Mouse (Mus musculus): ENCODE data around the gene Ldha.
"Not testable (repeated sequence)": the region's sequence is repeated elsewhere in the genome, so short reads cannot be mapped to it uniquely, and the experiment has no call there.

Ldha gene

DNA sequence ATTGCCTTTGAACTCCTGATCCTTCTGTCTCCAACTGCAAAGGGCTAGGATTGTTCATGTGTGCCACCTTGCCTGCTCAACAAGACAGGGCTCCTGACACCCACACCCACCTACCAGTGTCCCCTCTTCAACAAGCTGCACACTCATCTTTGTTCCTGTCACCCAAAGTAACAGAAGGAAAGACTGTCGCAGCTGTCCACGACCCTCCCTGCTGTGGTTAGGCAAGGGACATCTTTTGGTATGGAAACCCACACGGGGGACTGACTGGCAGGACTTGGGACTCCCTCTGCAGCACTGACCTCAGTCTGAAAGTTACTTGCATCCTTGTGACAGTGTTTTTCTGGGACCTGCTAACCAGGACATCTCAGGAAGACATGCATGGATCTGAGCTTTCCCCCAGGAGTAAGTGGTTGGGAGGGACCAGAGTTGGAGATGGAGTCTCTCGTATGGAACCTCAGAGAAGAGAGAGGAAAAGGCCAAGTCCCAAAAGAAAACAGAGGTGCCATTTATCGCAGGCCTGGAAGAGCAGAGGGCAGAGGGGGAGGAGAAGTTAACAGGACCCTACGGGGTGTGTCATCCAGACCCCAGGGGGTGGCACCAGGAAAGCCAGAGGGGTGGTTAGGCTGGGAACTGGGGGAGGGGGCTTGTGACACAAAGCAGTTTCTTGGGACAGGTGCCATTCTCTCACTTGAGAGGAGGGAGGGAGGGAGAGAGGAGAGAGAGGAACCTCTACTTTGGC lies at the start of gene Ldha:
TSS of gene Ldha (plus strand) at position 689 of the 739 bp plus-strand sequence.
- ATAC-seq (ENCODE audit: insufficient number of reproducible peaks, low FRiP score, low TSS enrichment): no peak

DNA sequence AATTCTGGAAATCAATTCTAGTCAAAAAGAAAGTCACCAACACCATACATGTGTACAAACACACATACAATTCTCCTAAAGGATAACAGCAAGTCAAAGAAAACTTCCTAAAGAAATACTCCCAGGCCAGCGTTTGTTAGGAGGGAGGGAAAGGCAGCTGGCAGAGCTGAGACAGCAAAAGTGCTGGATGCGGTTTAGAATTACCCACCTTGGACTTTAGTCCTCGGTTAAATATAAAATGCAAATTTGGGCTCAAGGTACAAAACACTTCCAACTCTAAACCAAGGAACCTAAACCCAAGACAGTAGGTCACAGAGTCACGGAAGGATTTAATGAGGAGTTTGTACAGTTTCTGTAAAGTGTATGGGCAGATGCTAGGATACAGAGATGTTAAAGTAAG lies 47.4 kb upstream of the Ldha start:
- no peak for ATAC-seq (ENCODE audit: insufficient number of reproducible peaks, low FRiP score, low TSS enrichment)

GRCm38 (mm10) chr7:46795287-46796205 lies 45.7 kb upstream of the Ldha start, which contains the start of the genes Hps5 and Gtf2h1:
Gene Hps5, minus strand, starts transcription at chr7:46796064.
Gene Gtf2h1, plus strand, starts transcription at chr7:46796103.
- ATAC-seq (ENCODE audit: insufficient number of reproducible peaks, low FRiP score, low TSS enrichment): peak; percentile 93

DNA sequence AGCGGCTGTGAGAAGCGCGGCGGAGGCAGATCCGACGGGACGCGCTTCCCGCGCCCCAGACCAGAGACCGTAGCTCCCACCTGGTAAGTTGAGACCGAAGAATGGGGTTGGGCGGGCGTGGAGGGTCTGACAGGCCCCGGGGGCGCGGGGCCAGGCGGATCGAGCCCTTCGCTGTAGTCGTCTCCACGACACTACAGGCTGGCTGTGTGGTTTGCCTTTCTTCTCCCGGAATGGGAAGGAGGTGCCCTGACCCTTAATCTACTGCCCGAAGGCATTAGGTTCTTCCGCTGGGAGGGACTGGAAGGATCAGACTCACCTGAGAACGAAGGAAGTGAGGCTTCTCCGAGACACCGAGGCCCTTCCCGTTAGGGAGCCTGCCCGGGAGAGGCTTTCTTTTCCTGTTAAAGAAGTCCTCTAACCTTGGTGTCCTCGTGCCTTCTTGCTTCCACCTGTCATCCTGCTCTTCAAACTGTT lies 45.0 kb upstream of the Ldha start:
- peak; percentile 67; the same call in 1 of the 2 replicates for ATAC-seq (ENCODE audit: insufficient number of reproducible peaks, low FRiP score, low TSS enrichment)

GRCm38 (mm10) chr7:46796779-46797178 lies 44.5 kb upstream of the Ldha start:
- no peak for ATAC-seq (ENCODE audit: insufficient number of reproducible peaks, low FRiP score, low TSS enrichment)

DNA sequence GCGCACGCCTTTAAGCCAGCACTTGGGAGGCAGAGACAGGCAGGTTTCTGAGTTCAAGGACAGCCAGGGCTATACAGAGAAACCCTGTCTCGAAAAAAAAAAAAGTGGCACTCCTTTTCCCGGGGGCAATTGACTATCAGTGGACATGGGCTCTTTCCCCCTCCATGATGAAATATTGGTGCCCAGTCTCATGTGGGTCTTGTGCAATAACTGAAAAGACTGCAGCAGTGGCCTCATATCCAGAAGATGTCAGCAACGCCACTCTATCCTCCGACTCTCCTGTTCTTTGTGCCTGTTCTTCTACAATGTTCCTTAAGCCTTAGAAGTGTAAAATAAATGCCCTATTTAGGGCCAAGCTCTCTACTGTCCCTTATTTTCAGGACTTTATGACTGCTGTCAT lies 30.9 kb upstream of the Ldha start:
- no peak for ATAC-seq (ENCODE audit: insufficient number of reproducible peaks, low FRiP score, low TSS enrichment)

DNA sequence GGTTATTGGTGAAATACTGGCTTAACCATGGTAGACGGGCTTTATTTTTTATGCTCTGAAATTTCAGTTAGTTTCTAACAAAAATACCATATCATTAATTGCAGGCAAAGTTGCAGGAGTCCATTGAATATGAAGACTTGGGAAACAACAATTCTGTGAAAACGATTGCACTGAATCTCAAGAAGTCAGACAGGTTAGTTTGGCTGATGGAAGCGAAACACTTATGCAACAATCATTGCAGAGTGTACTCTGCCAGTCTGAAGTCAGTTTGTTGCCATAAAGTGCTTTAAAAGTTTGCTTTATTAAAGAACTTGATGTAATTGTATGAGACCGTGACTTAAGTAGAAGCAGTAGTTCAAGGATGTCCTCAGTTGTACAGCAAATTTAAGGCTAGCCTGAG lies 27.3 kb upstream of the Ldha start:
- no peak for ATAC-seq (ENCODE audit: insufficient number of reproducible peaks, low FRiP score, low TSS enrichment)

GRCm38 (mm10) chr7:46820876-46821632 lies 20.2 kb upstream of the Ldha start:
- not testable (repeated sequence) for ATAC-seq (ENCODE audit: insufficient number of reproducible peaks, low FRiP score, low TSS enrichment)

DNA sequence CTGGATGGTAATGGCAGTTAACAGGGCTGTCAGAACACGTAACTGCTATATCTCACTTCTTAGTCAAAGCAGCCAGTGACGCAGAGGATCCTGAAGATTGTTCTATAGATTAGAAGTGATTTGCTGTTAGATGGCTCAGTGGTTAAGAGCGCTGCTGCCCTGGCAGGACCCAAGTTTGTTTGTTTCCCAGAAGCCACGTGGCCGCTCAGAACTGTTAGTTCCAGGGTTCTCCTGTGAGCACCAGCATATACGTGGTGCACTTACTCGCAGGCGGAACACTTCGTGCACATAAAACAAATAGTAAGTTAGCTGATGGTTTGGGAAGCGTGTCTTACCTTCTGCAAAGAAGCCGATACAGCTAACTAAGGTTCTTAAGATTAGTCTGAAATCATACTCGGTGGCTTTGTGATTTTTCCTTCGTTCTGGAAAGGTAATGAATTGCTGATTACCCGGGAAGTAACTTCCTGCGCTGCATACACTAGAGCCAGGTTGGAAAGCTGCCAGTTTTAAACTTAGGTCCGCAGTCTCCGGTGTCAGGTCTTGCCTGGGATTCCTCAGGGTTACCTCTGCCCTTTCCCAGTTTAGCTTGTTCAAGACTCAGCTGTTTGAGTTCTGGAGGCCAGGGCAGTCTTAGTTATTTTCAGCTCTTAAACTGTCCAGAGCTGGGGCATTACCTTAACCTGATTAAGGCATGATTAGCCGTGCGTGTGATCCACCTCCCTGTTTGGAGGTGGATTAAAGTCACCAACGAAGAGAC lies 14.1 kb upstream of the Ldha start:
- no peak for ATAC-seq (ENCODE audit: insufficient number of reproducible peaks, low FRiP score, low TSS enrichment)

- ATAC-seq (ENCODE audit: insufficient number of reproducible peaks, low FRiP score, low TSS enrichment): no peak
These were observed 13.5 kb upstream of the Ldha start for GRCm38 (mm10) chr7:46827803-46828184.

DNA sequence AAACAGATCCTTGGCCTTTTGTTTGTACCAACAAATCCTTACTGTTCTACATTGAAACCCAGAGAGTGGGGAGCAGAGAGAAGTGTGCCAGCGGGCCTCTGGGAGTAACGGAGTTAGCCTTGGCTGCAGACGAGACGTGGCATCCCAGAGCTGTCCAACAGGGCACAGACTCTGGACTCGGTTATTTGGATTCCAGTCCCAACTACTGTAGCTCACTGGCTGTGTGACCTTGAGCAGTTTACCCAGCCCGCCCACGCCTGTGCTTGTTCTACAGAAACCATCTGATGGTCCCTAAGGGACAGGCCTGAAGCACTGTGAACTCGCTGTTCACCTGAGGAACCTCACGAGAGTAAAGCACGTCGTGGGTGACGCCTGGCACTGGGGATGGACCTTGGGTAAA lies 11.4 kb upstream of the Ldha start:
- ATAC-seq (ENCODE audit: insufficient number of reproducible peaks, low FRiP score, low TSS enrichment): no peak

DNA sequence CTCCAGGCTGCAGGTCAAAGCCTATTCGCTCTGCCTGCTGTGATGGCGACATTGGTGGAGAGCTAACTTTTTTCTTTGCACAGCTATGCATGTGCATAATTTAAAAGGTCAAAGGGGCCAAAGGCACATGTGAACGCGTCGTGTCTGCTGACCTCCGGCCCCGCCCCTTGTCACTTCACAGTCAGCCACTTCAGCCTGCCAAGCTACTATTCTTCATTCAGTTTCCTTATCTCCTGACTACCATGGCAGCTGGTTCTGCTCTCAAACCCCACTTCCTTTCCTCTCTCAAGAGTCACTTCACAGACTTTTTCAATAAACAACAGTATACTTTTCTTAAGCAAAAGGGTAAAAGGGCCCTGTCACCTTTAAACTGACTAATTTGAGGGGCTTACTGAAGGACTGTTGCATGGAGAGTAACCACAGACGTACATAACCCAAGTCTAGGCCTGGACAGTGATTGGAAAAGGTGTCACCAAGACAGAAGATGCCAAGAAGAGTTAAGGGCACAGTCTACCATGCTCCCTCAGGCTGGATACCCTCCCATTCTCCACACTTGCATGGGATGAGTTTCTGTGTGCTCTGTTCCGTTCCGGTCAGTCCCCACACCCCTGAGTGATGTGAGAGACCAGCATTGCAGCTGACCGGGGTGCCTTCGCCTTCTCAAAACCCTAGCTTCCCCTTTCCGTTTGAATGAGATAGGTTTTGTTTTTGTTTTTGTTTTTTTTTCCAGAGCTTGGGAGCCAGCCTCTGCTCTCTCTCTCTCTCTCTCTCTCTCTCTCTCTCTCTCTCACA lies 10.3 kb upstream of the Ldha start:
- no peak for ATAC-seq (ENCODE audit: insufficient number of reproducible peaks, low FRiP score, low TSS enrichment)

DNA sequence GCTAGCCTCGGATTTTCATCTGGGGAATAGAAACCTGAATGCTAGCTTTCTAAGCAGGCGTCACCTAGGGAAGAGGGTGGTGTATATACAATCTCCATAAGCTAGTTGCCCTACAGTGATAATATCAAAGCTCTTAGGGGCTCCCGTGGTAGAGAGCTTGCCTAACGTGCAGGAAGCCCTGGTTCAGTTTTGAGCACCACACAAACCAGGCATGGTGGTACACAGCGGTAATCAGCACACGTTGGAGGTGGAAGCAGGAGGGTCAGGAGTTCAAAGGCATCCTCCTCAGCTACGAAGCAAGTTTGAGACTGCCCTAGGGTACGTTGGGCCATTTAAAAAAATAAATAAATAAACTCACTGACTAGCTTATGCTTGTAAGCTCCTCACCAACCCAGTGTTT lies 9.6 kb upstream of the Ldha start:
- ATAC-seq (ENCODE audit: insufficient number of reproducible peaks, low FRiP score, low TSS enrichment): no peak

GRCm38 (mm10) chr7:46832112-46832810 lies 9.0 kb upstream of the Ldha start:
- ATAC-seq (ENCODE audit: insufficient number of reproducible peaks, low FRiP score, low TSS enrichment): not testable (repeated sequence)

DNA sequence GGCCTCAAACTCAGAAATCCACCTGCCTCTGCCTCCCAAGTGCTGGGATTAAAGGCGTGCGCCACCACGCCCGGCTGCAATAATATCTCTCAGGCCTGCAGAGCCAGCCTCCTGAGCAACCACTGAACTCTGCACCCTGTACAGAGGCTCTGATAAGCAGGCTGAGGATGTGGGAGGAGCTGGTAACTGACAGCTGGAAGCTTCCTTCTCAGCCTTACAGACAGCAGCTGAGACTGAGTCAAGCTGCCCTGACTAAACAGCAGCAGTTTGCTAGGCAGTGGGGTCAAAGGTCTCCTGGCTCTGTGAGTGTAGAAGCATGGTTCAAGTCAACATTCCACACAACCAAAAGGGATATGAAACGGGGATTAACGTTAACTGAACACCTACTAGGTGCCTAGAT lies 8.0 kb upstream of the Ldha start:
- ATAC-seq (ENCODE audit: insufficient number of reproducible peaks, low FRiP score, low TSS enrichment): no peak

DNA sequence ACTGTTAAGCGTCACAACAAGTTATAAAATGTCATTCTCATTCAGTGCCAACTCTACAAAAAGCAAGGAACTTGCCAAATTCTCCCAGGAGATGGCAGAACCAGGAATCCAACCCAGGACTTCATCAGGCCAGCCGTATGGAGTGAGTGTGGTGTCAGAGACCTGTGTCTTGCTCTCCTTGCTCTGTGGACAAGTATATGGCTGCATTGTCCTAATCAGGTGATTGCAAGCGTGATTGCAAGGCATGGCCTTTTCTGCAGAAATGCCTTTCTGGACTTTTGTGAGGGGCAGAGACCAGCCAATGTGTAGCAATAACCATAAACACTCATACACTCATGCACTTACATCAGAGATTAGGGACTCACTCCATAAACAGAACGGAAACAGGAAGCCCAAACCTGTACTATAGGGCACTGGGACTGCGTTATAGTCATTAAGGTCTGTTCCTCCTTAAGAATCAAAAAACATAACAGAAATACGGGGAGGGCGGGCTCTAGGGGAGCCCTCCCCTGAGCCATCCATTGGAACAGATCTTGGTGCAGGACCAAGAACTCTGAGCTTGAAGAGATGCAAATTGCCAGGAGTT lies 7.5 kb upstream of the Ldha start:
- ATAC-seq (ENCODE audit: insufficient number of reproducible peaks, low FRiP score, low TSS enrichment): no peak

DNA sequence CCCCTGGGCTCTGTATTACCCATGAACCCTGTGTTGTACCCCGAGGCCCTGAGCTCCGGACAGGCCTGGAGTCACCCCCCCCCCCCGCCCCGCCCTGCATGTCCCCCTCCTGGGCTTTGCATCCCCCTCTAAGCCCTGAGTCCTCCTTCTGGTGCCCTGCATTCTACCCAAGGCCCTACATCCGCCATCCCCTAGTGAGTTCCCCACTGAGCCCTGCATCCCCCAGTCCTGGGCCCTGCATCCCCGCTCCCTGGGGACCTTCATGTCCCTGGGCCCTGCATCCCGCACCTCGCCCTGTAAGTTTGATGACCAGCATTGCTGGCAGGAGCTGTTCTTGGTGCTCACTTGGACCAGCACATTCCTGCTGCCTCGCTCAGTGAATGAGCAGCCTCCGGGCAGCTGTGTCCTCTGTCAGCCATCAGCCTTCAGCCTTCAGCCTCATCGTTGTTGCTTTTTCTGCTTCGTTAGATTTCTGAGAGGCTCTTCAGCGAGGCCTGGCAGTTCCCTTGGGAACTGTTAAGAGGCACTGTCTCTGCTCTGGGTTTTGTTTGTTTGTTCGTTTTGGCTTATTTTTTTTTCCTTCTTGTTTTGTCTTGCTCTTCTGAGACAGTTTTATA lies 6.2 kb upstream of the Ldha start:
- no peak for ATAC-seq (ENCODE audit: insufficient number of reproducible peaks, low FRiP score, low TSS enrichment)

- no peak for ATAC-seq (ENCODE audit: insufficient number of reproducible peaks, low FRiP score, low TSS enrichment)
These were observed 4.9 kb upstream of the Ldha start for GRCm38 (mm10) chr7:46836357-46836756.

All from cerebellum, adult (tissue).